Mouse (Mus musculus) WW6 (cell line): Measurements from ENCODE around the gene Vmn1r215.
"Not testable (repeated sequence)": the region's sequence is repeated elsewhere in the genome, so short reads cannot be mapped to it uniquely, and the experiment has no call there.

Experiments
- DNase-seq: peaks from one replicate; pipeline ENCODE4 v3.0.0-alpha.2; 2013; ENCODE audit warnings: low read depth, low spot score

Vmn1r215 gene

DNA sequence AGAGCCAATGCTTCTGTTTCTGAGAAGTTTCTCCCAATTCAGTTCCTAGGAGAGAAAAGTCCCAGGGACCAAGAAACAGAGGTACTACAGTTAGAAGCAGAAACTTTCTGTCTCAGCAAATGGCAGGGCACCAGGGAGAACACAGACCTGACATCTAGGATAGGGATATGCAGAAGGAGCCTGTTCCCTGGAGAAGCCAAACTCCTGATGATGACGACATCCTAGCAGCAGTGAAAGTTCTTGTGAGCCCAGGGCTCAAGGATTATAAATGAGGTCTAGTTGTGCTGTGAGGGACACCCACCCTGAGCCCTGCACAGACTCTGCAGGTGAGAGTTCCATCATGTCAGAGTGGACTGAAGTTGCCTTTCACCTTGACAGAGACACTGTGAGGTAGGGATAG lies at the start of gene Vmn1r215:
TSS of gene Vmn1r215 (plus strand) at position 301 of the 400 bp plus-strand sequence.
- DNase-seq, result no peak

DNA sequence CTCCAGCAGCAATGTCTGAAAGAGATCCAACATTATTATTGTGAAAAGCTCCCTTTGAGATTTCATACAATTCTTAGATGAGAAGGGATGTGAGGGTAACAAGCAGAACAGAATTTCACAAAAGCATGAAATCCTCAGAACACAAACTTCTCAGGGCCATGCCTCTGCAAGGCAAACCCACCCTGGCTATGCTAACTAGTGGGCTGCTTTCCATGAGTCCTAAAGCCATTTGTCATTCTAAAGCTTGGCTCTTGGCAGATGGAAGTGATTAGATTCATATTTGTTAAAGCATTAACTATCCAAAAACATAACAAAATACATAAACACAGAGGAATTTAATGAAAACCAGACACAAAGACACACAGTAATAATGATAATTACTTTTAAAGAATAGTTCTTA lies 49.7 kb upstream of the Vmn1r215 start:
- no peak for DNase-seq

DNA sequence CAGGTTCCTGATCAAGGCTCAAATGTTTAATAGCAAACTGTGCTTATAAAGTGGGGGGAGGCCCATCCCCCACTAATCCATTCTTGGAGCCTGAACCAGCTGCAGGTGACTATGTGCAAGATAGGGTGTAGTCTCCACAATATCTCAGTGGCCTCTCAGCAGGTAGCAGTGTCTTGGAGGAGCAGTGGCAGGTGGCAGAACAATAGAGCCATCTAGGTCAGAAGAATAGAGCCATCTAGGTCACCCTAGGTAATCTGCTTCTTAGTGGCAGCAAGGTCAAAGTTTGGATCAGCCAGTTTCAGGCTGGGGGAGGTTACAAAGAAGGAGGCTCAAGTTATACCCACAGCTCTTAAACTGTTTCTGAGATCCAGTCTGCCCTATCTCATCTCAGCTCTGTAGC lies 43.0 kb upstream of the Vmn1r215 start:
- no peak for DNase-seq

DNA sequence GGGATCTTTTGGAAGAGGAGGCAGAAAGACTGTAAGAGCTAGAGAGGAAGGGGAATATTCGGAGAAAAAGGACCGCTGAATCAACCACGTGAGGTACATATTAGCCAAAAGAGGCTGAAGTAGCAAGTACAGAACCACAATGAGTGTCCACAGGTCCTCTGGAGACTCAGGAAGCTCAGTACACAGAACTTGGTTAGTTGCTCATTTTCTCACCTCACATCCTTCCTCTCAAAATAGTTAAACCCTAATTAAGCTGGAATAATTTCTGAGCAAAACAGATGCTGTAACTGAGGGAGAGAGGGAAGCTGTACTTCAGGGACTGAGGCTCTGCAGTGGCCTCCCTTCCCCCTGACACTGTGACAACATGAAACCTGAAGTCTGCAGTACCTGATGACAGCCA lies 37.7 kb upstream of the Vmn1r215 start, which contains the start of gene Vmn1r214:
TSS of gene Vmn1r214 (plus strand) at position 301 of the 400 bp plus-strand sequence.
- no peak for DNase-seq

DNA sequence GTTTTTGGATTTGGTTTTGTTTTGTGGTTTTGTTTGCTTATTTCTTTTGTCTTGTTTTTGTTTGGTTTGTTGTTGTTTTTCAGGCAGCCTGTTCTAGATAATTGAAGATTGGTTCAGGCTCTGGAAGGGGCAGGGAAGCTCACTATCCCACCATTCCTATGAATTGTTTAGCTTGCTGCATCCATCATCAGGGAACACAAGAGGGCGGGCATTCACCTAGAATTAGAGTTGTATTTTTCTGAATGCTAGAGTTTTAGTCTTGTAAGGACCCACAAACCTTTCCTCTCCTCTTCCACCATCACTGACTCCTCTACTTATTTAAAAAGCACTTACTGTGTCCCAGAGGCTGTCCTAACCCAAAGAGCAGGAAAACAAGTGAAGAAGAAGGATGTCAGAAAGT lies 10.0 kb upstream of the Vmn1r215 start:
- DNase-seq, result no peak

DNA sequence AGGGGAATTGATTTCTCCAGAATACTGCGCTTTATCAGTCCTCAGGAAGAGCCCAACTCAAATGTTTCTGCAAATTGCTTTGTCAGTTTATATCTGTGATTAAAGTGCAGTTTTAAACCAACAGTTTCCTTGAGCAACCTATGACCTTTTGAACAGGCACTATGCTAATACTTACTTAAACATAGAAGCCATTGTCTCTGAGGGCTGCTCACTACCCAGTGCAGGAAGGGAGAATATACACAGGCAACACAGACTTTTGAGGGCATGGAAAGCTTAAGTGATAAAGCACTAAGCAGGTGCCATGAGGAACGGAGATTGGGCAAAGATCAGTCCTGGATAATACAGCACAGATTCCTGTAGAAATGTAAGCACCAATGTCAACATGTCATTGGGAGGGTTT lies 1.5 kb downstream of the Vmn1r215 start:
- no peak for DNase-seq

DNA sequence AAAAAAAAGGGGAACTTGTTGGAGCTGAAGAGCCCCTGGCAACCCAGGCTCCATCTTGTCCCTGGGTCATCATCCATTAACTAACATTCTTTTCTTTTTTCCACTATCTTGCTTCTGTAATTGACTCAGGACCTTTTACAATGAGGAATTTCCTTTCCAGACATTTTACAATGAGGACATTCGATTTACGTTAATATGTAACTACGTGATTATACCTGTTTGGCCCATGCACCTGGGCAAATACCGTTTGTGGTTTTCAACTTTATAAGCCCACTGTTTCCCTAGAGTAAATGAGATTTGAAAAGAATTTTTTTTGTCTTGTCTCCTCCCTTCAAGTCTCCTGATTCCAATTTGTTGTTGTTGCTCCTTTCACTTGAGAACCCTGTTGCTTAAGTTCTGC lies 26.6 kb downstream of the Vmn1r215 start:
- no peak for DNase-seq

DNA sequence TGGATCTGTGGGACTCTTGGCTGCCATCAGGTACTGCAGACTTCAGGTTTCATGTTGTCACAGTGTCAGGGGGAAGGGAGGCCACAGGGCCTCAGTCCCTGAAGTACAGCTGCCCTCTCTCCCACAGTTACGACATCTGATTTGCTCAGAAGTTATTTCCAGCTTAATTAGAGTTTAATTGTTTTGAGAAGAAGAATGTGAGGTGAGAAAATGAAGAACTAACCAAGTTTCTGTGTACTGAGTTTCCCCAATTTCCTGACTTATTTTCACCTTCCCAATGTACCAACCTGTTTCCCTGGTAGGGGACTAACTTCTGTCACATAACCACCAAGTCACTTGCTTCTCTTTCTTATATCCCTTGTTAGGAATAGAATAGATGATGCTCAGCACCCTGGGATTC lies 50.3 kb downstream of the Vmn1r215 start, which contains the start of gene Vmn1r217:
TSS of gene Vmn1r217 (minus strand) at position 101 of the 400 bp plus-strand sequence.
- not testable (repeated sequence) for DNase-seq

DNA sequence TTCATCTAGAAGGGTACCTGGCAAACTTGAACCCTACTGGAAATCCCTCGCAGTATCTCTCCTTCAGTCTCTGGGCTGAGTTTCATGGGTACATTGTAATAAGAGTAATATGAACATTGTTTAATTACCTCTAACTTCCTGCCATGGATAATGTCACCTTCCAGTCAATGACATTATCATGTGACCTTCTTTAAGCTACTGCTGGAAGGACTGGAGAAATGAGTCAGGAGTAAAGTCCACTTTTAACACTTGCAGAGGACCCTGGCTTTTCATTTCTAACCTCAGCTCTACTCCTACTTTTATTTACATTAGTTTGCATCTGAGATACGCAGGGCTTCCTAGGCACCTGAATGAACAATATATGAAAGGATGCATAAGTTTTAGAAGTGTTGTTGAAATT lies 52.8 kb downstream of the Vmn1r215 start:
- no peak for DNase-seq
